Mouse (Mus musculus): Measurements from ENCODE around the gene Olfr115.

GRCm38 (mm10) chr17:37592643-37593042, 34.3 kb downstream of the Olfr115 start, which contains the start of gene Olfr114:
- TF ChIP-seq CTCF (IDR thresholded peaks at IDR 0.05; ENCODE audit: low read depth) (no peak), EP300 (optimal IDR thresholded peaks at IDR 0.05) (no peak)

Data from stomach, postnatal 0 days (tissue).